Mouse (Mus musculus) ovary, postnatal 14 days (tissue): Measurements from ENCODE around the gene Gapdhs.
"Not testable (repeated sequence)": the region's sequence is repeated elsewhere in the genome, so short reads cannot be mapped to it uniquely, and the experiment has no call there.

Experiments used
- DNase-seq: peaks from one replicate; pipeline ENCODE4 v3.0.0; 2022; ENCODE audit warnings: low spot score

Gene Gapdhs

GRCm38 (mm10) chr7:30743617-30744016 lies at the start of gene Gapdhs:
Gene Gapdhs (minus strand): TSS chr7:30743681.
- not testable (repeated sequence) for DNase-seq

- no peak for DNase-seq
Measured at GRCm38 (mm10) chr7:30791921-30792320, 48.4 kb upstream of the Gapdhs start.

- DNase-seq: no peak
Measured at GRCm38 (mm10) chr7:30790141-30790540, 46.7 kb upstream of the Gapdhs start.

- DNase-seq: no peak
Measured at GRCm38 (mm10) chr7:30787377-30788022, 44.0 kb upstream of the Gapdhs start, which contains the start of gene Krtdap. Gene Krtdap (plus strand): TSS chr7:30787896.

- DNase-seq: no peak
Measured at GRCm38 (mm10) chr7:30785721-30786546, 42.5 kb upstream of the Gapdhs start.

- DNase-seq: no peak
Measured at GRCm38 (mm10) chr7:30785154-30785553, 41.7 kb upstream of the Gapdhs start.

GRCm38 (mm10) chr7:30782658-30783057 lies 39.2 kb upstream of the Gapdhs start:
- DNase-seq: no peak

GRCm38 (mm10) chr7:30781792-30782191 lies 38.3 kb upstream of the Gapdhs start:
- no peak for DNase-seq

- no peak for DNase-seq
Measured at GRCm38 (mm10) chr7:30777911-30778310, 34.4 kb upstream of the Gapdhs start.

GRCm38 (mm10) chr7:30777081-30777579 lies 33.6 kb upstream of the Gapdhs start:
- no peak for DNase-seq

- no peak for DNase-seq
Measured at GRCm38 (mm10) chr7:30776104-30776503, 32.6 kb upstream of the Gapdhs start.

GRCm38 (mm10) chr7:30769236-30769635 lies 25.8 kb upstream of the Gapdhs start:
- DNase-seq: no peak

- DNase-seq: no peak
Measured at GRCm38 (mm10) chr7:30766408-30766807, 22.9 kb upstream of the Gapdhs start.

- DNase-seq: no peak
Measured at GRCm38 (mm10) chr7:30765173-30765572, 21.7 kb upstream of the Gapdhs start.

GRCm38 (mm10) chr7:30763456-30763855 lies 20.0 kb upstream of the Gapdhs start, which contains the start of gene Dmkn:
Gene Dmkn (plus strand): TSS chr7:30763756.
- no peak for DNase-seq

GRCm38 (mm10) chr7:30761769-30762352 lies 18.4 kb upstream of the Gapdhs start:
- no peak for DNase-seq

- peak; percentile 35 for DNase-seq
Measured at GRCm38 (mm10) chr7:30758853-30759252, 15.4 kb upstream of the Gapdhs start.

GRCm38 (mm10) chr7:30757001-30757400 lies 13.5 kb upstream of the Gapdhs start:
- DNase-seq: no peak

GRCm38 (mm10) chr7:30751086-30751669 lies 7.7 kb upstream of the Gapdhs start, which contains the start of gene Sbsn:
Gene Sbsn (plus strand): TSS chr7:30751471.
- DNase-seq: no peak

GRCm38 (mm10) chr7:30749824-30750606 lies 6.5 kb upstream of the Gapdhs start:
- DNase-seq: no peak

- DNase-seq: no peak
Measured at GRCm38 (mm10) chr7:30747525-30748204, 4.2 kb upstream of the Gapdhs start.
